Mouse (Mus musculus) left cerebral cortex, postnatal 4 days (tissue): ENCODE results near the gene A930004D18Rik. TPM values are rescaled to one million over a fixed set of nuclear protein-coding genes. Genes with fewer than 3 reads are reported as not detected.

ENCODE experiments used
- DNase-seq: peaks from one replicate; pipeline ENCODE4 v3.0.0-alpha.2; 2022
- intact Hi-C: fragments of 180-260 bp; cut with DNase I; formaldehyde crosslinking; loops from one replicate; pipeline ENCODE4 v1.15.1; 2025
- total RNA-seq, 2 experiments: library from RNA; stranded (reverse); gene quantifications; 2 replicates each; pipeline ENCODE4 v1.2.3; 2021

The A930004D18Rik gene
- total RNA-seq, 2 experiments from 2014 or later = 3.2 to 5.2 TPM

- intact Hi-C loops = loop anchor here (10.0 kb wide), 1 partner anchor 621 kb away; the partner anchor contains the start of genes Bmi1 and Commd3
- peak; percentile 81 for DNase-seq
Observed at GRCm38 (mm10) chr2:18053951-18054530, 16.5 kb upstream of the A930004D18Rik start.

DNA sequence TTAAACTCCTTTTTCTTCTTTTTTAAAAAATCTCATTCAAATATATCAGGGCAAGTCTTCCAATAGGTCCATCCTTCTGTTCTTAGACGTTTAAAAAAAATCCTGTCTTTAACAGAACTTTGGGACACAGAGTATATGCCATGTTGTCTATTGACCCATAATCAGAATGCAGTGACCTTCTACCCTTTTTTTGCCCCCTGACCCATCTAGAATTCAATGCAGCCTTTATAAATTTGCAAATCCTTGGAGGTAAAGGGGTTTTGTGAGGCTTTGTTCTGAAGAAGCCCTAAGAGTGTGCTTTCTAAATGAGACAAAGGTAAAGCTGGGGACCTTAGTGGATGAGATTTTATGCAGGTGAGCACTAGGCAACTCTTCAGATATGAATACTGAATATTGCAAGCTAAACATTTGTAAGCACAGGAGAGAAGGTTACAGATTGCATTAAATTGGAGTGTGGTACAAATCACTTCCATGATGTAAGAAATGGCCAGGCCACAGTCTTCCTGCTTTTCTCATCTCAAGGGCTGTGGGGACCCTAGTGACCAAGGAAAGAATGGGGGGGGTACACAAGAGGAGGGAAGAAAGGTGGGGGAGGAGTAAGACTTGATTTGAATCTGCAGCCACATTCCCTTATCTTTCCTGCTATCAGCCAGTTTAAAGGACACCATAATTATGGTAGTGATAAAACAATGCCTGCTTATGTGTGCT, 15.9 kb upstream of the A930004D18Rik start:
- DNase-seq = no peak
- intact Hi-C loops = loop anchor here (10.0 kb wide), 1 partner anchor 621 kb away; the partner anchor contains the start of genes Bmi1 and Commd3

GRCm38 (mm10) chr2:18052581-18052980, 15.0 kb upstream of the A930004D18Rik start:
- no peak for DNase-seq
- intact Hi-C loops = loop anchor here (10.0 kb wide), 1 partner anchor 622 kb away; the partner anchor contains the start of genes Bmi1 and Commd3

DNA sequence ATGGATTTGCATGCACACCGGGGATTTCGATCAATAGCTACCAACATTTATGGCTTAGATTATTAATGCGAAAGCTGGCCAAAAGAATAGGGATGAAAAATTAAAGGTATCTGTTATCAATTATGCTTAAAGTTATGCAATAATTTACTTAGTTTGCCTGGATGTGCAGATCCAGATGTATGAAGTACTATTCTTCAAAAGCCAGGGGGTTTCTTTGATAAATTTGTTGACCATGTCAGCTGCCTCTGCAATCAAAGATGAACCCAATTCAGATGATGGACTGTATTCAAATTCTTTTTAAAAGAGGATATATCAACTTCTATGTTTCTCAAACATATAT, 14.3 kb upstream of the A930004D18Rik start:
- no peak for DNase-seq
- intact Hi-C loops = loop anchor here (10.0 kb wide), 1 partner anchor 623 kb away; the partner anchor contains the start of genes Bmi1 and Commd3

- DNase-seq = no peak
- intact Hi-C loops = loop anchor here (10.0 kb wide), 1 partner anchor 624 kb away; the partner anchor contains the start of genes Bmi1 and Commd3
Observed at GRCm38 (mm10) chr2:18051026-18051830, 13.7 kb upstream of the A930004D18Rik start.

GRCm38 (mm10) chr2:18050541-18050985, 13.0 kb upstream of the A930004D18Rik start:
- DNase-seq = no peak
- intact Hi-C loops = loop anchor here (10.0 kb wide), 1 partner anchor 624 kb away; the partner anchor contains the start of genes Bmi1 and Commd3

DNA sequence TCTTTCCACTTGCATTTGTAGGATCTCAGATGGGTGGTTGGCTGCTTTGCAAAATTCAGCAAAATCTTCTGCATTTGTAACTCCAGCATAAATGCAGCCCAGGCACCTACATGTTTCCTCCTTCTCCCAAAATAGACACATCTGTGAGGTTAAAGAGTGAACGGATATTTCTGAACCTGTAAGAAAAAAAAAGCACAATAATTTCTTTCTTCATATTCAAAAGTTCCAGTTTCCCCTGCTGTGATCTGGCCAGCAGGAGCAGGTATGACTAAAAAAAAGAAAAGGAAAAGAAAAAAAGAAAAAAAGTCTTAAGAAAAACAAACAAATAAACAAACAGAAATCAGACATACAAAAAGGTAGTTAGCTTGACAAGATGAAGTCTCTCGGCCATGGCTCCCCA, 12.5 kb upstream of the A930004D18Rik start:
- DNase-seq = no peak
- intact Hi-C loops = loop anchor here (10.0 kb wide), 1 partner anchor 625 kb away; the partner anchor contains the start of genes Bmi1 and Commd3

GRCm38 (mm10) chr2:18049279-18049821, 11.8 kb upstream of the A930004D18Rik start:
- DNase-seq = no peak

DNA sequence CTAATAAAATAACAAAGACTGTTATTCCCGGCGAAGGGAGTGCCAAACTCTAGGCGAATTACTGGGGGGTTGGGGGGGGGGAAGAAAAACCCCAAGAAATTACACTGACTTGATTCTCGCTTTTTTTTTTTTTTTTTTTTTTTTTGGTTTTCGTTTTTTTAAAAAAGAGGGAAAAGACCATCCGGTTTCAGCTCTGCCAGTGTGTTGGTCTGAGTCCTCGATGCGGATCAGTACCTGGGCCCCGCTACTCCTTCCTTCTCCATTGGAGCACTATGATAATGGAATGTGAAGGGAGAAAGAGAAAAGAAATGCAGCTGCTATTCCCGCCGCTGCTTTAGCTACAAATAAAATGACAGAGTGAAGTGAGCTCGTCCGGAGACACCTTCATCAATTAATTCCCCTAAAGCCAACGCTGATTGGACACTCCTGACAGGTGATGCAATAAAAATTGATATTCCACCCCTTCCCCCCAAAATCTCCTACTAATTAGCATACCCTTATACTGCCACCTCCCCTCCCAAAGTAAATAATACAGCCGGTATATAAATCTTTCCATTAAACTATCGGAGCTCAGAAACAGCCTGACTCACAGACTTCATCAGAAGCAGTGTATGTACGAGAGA, 11.0 kb upstream of the A930004D18Rik start, which contains the start of gene Skida1:
Skida1 (minus strand) TSS at position 599 of the 623 bp plus-strand sequence.
- no peak for DNase-seq
- intact Hi-C loops = loop anchor here (10.0 kb wide), 1 partner anchor 1226 kb away; no protein-coding TSS in a partner anchor

More at GRCm38 (mm10) chr2:18049279-18049821, 11.8 kb upstream of the A930004D18Rik start:
- intact Hi-C loops = loop anchor here (10.0 kb wide), 1 partner anchor 1225 kb away; no protein-coding TSS in a partner anchor

GRCm38 (mm10) chr2:18047646-18048452, 10.3 kb upstream of the A930004D18Rik start:
- intact Hi-C loops = loop anchor here (10.0 kb wide), 1 partner anchor 1227 kb away; no protein-coding TSS in a partner anchor
- peak; percentile 78 for DNase-seq

DNA sequence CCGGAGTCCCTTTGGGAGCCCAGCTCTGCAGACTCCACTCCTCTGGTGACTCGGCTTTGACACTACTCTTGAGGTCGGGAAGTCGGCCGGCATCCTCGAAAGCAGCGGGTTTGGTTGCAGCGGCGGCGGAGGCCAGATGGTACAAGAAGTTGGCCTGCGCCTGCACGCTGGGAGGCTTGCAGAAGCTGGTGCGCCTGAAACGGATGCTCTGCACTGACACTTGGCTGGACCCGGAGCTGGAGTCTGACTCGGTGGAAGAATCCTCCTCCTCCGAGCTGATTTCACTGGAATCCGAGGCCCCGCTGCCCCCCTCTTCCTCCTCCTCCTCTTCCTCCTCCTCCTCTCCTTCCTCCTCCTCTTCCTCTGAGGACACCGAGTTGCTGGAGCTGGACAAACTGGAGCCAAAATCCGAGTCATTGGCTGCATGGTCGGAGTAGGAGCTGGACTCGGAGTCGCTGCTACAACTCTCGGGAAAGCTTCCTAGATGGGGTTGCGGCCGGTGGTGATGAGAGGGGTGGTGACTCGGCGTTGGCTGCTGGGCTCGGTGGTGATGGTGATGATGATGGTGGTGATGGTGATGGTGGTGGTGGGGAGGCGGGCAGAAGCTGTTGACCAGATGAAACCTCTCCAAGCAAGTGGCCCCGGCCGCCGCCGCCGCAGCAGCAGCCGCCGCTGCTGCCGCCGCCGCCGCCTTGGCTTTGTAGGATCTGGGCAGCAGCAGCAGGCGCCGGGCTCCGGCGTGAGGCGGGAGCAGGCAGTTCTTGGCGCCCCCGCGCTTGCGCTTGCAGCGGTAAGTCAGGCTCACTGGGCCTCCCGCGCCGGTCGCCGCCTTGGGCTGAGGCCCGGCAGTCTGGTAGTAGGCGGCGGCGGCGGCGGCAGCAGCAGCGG, 9.5 kb upstream of the A930004D18Rik start:
- intact Hi-C loops = loop anchor here (10.0 kb wide), 1 partner anchor 1228 kb away; no protein-coding TSS in a partner anchor
- peak; percentile 72 for DNase-seq

- DNase-seq = no peak
- intact Hi-C loops = loop anchor here (10.0 kb wide), 1 partner anchor 1229 kb away; no protein-coding TSS in a partner anchor
Observed at GRCm38 (mm10) chr2:18046186-18046585, 8.6 kb upstream of the A930004D18Rik start.

DNA sequence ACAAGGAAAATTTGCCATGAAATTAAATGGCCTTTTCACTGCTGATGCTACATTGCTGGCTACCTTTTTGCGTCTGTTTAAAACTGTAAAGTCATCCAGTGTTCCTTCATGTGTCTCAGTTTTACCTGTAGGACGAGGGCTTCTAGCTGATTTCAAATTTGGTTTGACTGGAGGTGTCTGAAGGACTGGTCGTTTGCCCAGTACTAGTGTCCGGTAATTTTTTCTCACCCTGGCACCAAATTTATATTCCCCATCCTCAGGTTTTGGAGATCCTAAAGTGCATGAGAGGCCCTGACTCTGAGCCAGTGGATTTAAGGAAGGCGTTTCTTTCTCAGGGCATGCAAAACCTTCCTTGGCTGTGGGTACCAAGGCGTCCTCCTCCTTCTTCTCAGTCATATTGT, 8.2 kb upstream of the A930004D18Rik start:
- DNase-seq = no peak
- intact Hi-C loops = loop anchor here (10.0 kb wide), 1 partner anchor 1229 kb away; no protein-coding TSS in a partner anchor

- no peak for DNase-seq
- intact Hi-C loops = loop anchor here (10.0 kb wide), 1 partner anchor 1230 kb away; no protein-coding TSS in a partner anchor
Observed at GRCm38 (mm10) chr2:18045143-18045780, 7.7 kb upstream of the A930004D18Rik start.

DNA sequence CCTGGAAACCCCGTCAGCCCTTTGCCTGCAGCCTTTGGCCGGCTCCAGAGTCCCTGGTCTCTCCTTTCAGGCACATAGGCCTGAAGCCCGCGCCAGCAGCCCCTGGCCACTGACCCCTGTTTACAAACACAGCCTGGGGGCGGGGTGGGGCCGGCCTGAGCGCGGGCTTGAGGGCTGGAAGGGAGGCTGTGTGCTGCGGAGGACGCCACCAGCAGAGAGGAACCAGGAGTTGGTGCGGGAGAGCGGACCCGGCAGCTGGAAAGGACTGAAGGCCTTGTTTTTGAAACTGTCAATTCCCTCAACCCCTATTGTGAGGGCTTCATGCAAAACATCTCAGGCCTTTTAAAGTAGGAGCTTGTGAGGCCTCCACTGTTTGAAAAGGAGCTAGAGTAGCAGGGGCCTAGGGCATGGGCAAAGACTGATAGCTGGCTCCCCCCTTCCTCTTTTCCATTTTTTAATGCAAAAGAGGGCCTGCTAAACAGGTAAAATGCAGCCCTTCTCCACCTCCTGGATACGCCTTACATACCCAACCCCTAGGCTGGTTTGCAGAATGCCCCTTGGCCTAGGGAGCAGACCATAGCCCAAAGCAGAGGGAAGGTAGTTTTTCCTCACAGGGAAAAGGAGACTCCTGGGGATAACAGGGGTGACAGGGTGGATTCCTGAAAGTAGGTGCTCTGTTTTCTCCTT, 3.8 kb upstream of the A930004D18Rik start:
- intact Hi-C loops = loop anchor here (10.0 kb wide), 1 partner anchor 1233 kb away; no protein-coding TSS in a partner anchor
- peak; percentile 79 for DNase-seq
